Mouse (Mus musculus) lung, postnatal 0 days (tissue): ENCODE measurements at regions not wholly inside any gene's neighbourhood (a gene's known extent, or its start where the extent isn't known, plus 50 kb on each side); places are given as distances from the start of the nearest gene placed in this dataset.

ENCODE experiments used
- CTCF ChIP-seq: IDR thresholded peaks from 2 replicates; pipeline ENCODE4 v1.5.1; 2016; ENCODE audit warnings: antibody characterized with exemption, mild to moderate bottlenecking
- EP300 ChIP-seq: IDR thresholded peaks from 2 replicates; pipeline ENCODE4 v1.6.1; 2016; ENCODE audit warnings: antibody characterized with exemption, mild to moderate bottlenecking, control low read depth

- TF ChIP-seq CTCF (no peak), EP300 (no peak)
These were observed 870.4 kb downstream of the Kcna4 start for GRCm38 (mm10) chr2:108160865-108161264.
